Mouse (Mus musculus) small intestine, adult 2 months (tissue): ENCODE measurements at regions not wholly inside any gene's neighbourhood (a gene's known extent, or its start where the extent isn't known, plus 50 kb on each side); places are given as distances from the start of the nearest gene placed in this dataset.

Experiments
- CTCF ChIP-seq: fragments of 200-500 bp; IDR thresholded peaks from 2 replicates; pipeline ENCODE4 v1.5.1; 2012; ENCODE audit warnings: low read depth, mild to moderate bottlenecking, control low read depth, inconsistent platforms, low read length, moderate library complexity, mixed read lengths; ENCODE audit not compliant: insufficient replicate concordance, insufficient read length; ENCODE audit errors: extremely low read depth
- POLR2A ChIP-seq: fragments of 200-500 bp; IDR thresholded peaks from 2 replicates; pipeline ENCODE4 v1.6.1; 2012; ENCODE audit warnings: low read depth, mild to moderate bottlenecking, control low read depth, inconsistent platforms, low read length, moderate library complexity

- TF ChIP-seq POLR2A (no peak), CTCF (no peak)
Observed at GRCm38 (mm10) chr1:73341911-73342310, 326.2 kb upstream of the Tnp1 start.
